Mouse (Mus musculus): ENCODE measurements at regions not wholly inside any gene's neighbourhood (a gene's known extent, or its start where the extent isn't known, plus 50 kb on each side); places are given as distances from the start of the nearest gene placed in this dataset.

- Histone ChIP-seq H3K4me3 (ENCODE audit: low read depth, low read length) (no peak overlapping the region), H3K27me3 (ENCODE audit: control insufficient read depth, insufficient read depth, low read depth, low read length) (no peaks in the 10 kb centered on the region), H3K9me3 (replicated peaks; ENCODE audit: control insufficient read depth, low read length) (no peaks in the 10 kb centered on the region), H3K4me1 (ENCODE audit: control insufficient read depth, low read depth, low read length) (no peaks in the 10 kb centered on the region), H3K4me2 (ENCODE audit: low read depth, low read length) (no peak overlapping the region), H3K27ac (ENCODE audit: low read length) (no peak overlapping the region), H3K36me3 (ENCODE audit: control insufficient read depth, insufficient read depth) (no peaks in the 10 kb centered on the region), H3K9ac (ENCODE audit: low read depth, low read length) (no peak overlapping the region)
- WGBS (ENCODE audit: insufficient replicate concordance) = 51% methylated on average over 3 of the region's 3 CpGs
- ATAC-seq (ENCODE audit: low read depth) = no peak
These were observed 137.0 kb upstream of the Irs2 start for GRCm38 (mm10) chr8:11145251-11145650.

DNA sequence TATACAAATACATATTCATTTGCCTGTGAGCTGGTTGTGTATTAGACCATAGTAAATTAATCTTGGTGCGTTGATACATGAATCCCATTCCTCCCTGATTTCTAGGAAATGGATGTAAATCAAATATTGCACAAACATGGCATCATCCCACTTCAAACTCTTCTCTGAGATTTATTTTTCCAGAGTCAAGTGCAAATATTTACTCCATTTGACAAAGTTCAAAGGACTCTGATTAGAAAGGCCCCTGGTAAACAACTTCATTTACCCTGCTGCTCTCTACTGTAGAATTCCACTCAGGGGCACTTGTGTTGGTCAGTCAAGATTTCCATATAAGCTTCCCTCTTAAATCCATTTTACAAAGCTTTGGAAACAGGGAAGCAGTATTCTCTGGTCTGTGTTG, 132.3 kb upstream of the Irs2 start:
- Histone ChIP-seq H3K4me2 (ENCODE audit: low read depth, low read length) (no peak overlapping the region), H3K9me3 (replicated peaks; ENCODE audit: control insufficient read depth, low read length) (no peaks in the 10 kb centered on the region), H3K4me1 (ENCODE audit: control insufficient read depth, low read depth, low read length) (no peaks in the 10 kb centered on the region), H3K27ac (ENCODE audit: low read length) (no peak overlapping the region), H3K9ac (ENCODE audit: low read depth, low read length) (no peak overlapping the region), H3K36me3 (ENCODE audit: control insufficient read depth, insufficient read depth) (no peaks in the 10 kb centered on the region), H3K27me3 (ENCODE audit: control insufficient read depth, insufficient read depth, low read depth, low read length) (no peaks in the 10 kb centered on the region), H3K4me3 (ENCODE audit: low read depth, low read length) (no peak overlapping the region)
- peak; percentile 56 for ATAC-seq (ENCODE audit: low read depth)
- 38% methylated on average over 1 of the region's 1 CpGs for WGBS (ENCODE audit: insufficient replicate concordance)

DNA sequence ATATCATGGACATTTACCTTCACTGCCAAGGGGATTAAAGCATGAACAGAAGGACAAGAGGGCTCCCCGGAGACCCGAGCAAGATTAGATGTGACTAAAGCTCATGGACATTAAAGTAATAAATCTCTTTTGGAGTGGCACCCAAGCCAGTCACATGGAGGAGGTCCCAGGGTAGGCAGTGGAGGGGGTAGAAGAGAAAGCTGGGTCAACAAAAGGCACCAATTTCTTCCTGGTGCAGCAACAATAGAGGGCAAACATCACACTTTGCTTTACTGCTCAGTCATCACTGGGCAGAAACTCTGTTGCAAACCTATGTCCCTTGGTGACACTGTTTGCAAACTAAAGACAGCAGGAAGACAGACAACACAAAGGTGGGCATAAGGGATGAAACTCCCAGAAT, 131.0 kb upstream of the Irs2 start:
- Histone ChIP-seq H3K9ac (ENCODE audit: low read depth, low read length) (no peak overlapping the region), H3K9me3 (replicated peaks; ENCODE audit: control insufficient read depth, low read length) (no peaks in the 10 kb centered on the region), H3K4me2 (ENCODE audit: low read depth, low read length) (no peak overlapping the region), H3K4me1 (ENCODE audit: control insufficient read depth, low read depth, low read length) (no peaks in the 10 kb centered on the region), H3K4me3 (ENCODE audit: low read depth, low read length) (no peak overlapping the region), H3K27ac (ENCODE audit: low read length) (no peak overlapping the region), H3K27me3 (ENCODE audit: control insufficient read depth, insufficient read depth, low read depth, low read length) (no peaks in the 10 kb centered on the region), H3K36me3 (ENCODE audit: control insufficient read depth, insufficient read depth) (no peaks in the 10 kb centered on the region)
- WGBS (ENCODE audit: insufficient replicate concordance) = 56% methylated on average over 2 of the region's 2 CpGs
- ATAC-seq (ENCODE audit: low read depth) = no peak

DNA sequence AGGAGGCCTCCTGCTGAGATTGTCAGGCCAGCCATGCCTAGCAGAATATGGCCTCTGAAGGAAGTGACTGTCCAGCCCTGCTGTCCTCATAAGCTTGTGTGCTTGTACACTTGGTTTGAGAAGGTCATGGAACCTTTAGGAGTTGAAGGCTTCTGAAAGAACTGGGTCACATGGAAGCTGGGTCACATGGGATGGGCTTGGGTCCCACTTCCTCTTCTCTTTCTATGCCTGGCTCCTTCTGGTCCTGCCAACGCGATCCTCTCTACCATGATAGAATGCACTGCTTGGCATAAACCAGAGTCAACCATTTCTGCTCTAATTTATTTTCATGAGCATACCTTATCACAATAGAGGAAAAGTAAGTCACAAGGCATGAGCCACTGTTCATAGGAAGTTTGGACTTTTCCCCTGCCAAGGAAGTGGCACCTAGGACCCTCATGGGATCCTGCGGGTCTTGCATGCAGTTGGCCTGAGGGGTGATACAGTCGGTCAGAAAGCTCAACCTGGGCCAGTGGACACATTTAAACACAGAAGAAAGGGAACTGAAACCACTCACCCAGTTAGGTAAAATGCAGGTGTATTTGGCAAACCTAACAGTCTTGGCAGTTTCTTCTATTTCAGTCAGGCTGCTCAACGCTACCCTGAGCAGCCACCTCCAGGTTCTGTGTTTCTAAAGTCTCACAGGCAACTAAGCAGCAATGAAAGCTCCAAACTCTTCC, 130.2 kb upstream of the Irs2 start:
- WGBS (ENCODE audit: insufficient replicate concordance) = 61% methylated on average over 5 of the region's 5 CpGs
- Histone ChIP-seq H3K27me3 (ENCODE audit: control insufficient read depth, insufficient read depth, low read depth, low read length) (no peaks in the 10 kb centered on the region), H3K4me1 (ENCODE audit: control insufficient read depth, low read depth, low read length) (no peaks in the 10 kb centered on the region), H3K27ac (ENCODE audit: low read length) (no peak overlapping the region), H3K36me3 (ENCODE audit: control insufficient read depth, insufficient read depth) (no peaks in the 10 kb centered on the region), H3K9me3 (replicated peaks; ENCODE audit: control insufficient read depth, low read length) (no peaks in the 10 kb centered on the region), H3K9ac (ENCODE audit: low read depth, low read length) (no peak overlapping the region), H3K4me2 (ENCODE audit: low read depth, low read length) (no peak overlapping the region), H3K4me3 (ENCODE audit: low read depth, low read length) (no peak overlapping the region)
- no peak for ATAC-seq (ENCODE audit: low read depth)

- no peak overlapping the region for H3K4me3 ChIP-seq (ENCODE audit: low read depth, low read length)
- H3K4me1 ChIP-seq (ENCODE audit: control insufficient read depth, low read depth, low read length) = no peaks in the 10 kb centered on the region
- ATAC-seq (ENCODE audit: low read depth) = no peak
- 64% methylated on average over 4 of the region's 4 CpGs for WGBS (ENCODE audit: insufficient replicate concordance)
- H3K9ac ChIP-seq (ENCODE audit: low read depth, low read length) = no peak overlapping the region
- no peak overlapping the region for H3K4me2 ChIP-seq (ENCODE audit: low read depth, low read length)
- H3K36me3 ChIP-seq (ENCODE audit: control insufficient read depth, insufficient read depth) = no peaks in the 10 kb centered on the region
- H3K27ac ChIP-seq (ENCODE audit: low read length) = no peak overlapping the region
- H3K27me3 ChIP-seq (ENCODE audit: control insufficient read depth, insufficient read depth, low read depth, low read length) = no peaks in the 10 kb centered on the region
- no peaks in the 10 kb centered on the region for H3K9me3 ChIP-seq (replicated peaks; ENCODE audit: control insufficient read depth, low read length)
These were observed 128.3 kb upstream of the Irs2 start for GRCm38 (mm10) chr8:11136566-11136965.

DNA sequence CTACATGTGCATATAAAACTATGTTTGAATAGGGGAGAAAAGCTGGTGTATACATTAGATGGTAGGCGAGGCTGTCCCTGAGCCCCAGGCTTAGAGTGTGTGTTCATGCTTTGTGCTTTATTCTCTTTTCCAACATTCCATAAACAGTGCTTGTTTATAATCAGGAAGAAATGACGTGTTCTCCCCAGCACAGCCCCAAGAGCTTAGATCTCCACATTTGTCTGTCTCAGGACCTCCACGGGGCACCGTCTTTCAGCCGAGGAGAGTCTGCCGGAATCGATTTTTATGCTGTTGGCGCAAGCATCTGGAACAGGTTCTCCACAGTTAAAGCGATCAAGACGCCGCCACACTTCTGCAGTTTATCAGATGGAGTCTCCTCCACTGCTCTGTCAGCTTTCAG, 126.9 kb upstream of the Irs2 start:
- ATAC-seq (ENCODE audit: low read depth) = no peak
- Histone ChIP-seq H3K9ac (ENCODE audit: low read depth, low read length) (no peak overlapping the region), H3K4me3 (ENCODE audit: low read depth, low read length) (no peak overlapping the region), H3K9me3 (replicated peaks; ENCODE audit: control insufficient read depth, low read length) (no peaks in the 10 kb centered on the region), H3K36me3 (ENCODE audit: control insufficient read depth, insufficient read depth) (no peaks in the 10 kb centered on the region), H3K4me2 (ENCODE audit: low read depth, low read length) (no peak overlapping the region), H3K27ac (ENCODE audit: low read length) (no peak overlapping the region), H3K27me3 (ENCODE audit: control insufficient read depth, insufficient read depth, low read depth, low read length) (no peaks in the 10 kb centered on the region), H3K4me1 (ENCODE audit: control insufficient read depth, low read depth, low read length) (no peaks in the 10 kb centered on the region)
- 72% methylated on average over 11 of the region's 11 CpGs for WGBS (ENCODE audit: insufficient replicate concordance)

DNA sequence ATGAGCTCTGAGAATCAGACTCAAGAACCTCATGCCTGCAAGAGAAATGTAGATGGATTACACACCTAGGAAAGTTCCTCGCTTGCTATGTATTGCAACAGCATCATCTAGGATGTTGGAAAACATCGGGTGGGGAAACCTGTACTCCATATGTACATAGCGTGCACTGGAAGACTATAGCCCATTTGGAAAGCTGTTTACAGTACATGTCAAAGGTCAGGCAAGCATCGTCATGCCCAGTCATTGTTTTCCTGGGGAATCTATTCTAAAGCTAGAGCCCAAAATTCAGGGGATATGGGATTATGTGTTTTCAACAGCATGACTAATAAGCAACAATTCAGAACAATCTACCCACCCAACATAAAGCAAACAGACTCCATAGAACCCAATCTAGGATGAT, 126.3 kb upstream of the Irs2 start:
- no peak overlapping the region for H3K4me2 ChIP-seq (ENCODE audit: low read depth, low read length)
- no peak overlapping the region for H3K9ac ChIP-seq (ENCODE audit: low read depth, low read length)
- no peak overlapping the region for H3K27ac ChIP-seq (ENCODE audit: low read length)
- no peaks in the 10 kb centered on the region for H3K4me1 ChIP-seq (ENCODE audit: control insufficient read depth, low read depth, low read length)
- ATAC-seq (ENCODE audit: low read depth) = no peak; the same call in 1 of the 2 replicates
- H3K36me3 ChIP-seq (ENCODE audit: control insufficient read depth, insufficient read depth) = no peaks in the 10 kb centered on the region
- no peaks in the 10 kb centered on the region for H3K27me3 ChIP-seq (ENCODE audit: control insufficient read depth, insufficient read depth, low read depth, low read length)
- WGBS (ENCODE audit: insufficient replicate concordance) = 52% methylated on average over 4 of the region's 4 CpGs
- no peaks in the 10 kb centered on the region for H3K9me3 ChIP-seq (replicated peaks; ENCODE audit: control insufficient read depth, low read length)
- no peak overlapping the region for H3K4me3 ChIP-seq (ENCODE audit: low read depth, low read length)

GRCm38 (mm10) chr8:11119030-11119634, 110.9 kb upstream of the Irs2 start:
- Histone ChIP-seq H3K27me3 (ENCODE audit: control insufficient read depth, insufficient read depth, low read depth, low read length) (no peaks in the 10 kb centered on the region), H3K9me3 (replicated peaks; ENCODE audit: control insufficient read depth, low read length) (no peaks in the 10 kb centered on the region), H3K4me1 (ENCODE audit: control insufficient read depth, low read depth, low read length) (peaks cover 2% of the 10 kb centered on the region; the same call in 1 of the 2 replicates), H3K36me3 (ENCODE audit: control insufficient read depth, insufficient read depth) (no peaks in the 10 kb centered on the region), H3K4me2 (ENCODE audit: low read depth, low read length) (no peak overlapping the region), H3K27ac (ENCODE audit: low read length) (no peak overlapping the region), H3K9ac (ENCODE audit: low read depth, low read length) (no peak overlapping the region), H3K4me3 (ENCODE audit: low read depth, low read length) (no peak overlapping the region)
- 61% methylated on average over 5 of the region's 5 CpGs for WGBS (ENCODE audit: insufficient replicate concordance)
- ATAC-seq (ENCODE audit: low read depth) = no peak

DNA sequence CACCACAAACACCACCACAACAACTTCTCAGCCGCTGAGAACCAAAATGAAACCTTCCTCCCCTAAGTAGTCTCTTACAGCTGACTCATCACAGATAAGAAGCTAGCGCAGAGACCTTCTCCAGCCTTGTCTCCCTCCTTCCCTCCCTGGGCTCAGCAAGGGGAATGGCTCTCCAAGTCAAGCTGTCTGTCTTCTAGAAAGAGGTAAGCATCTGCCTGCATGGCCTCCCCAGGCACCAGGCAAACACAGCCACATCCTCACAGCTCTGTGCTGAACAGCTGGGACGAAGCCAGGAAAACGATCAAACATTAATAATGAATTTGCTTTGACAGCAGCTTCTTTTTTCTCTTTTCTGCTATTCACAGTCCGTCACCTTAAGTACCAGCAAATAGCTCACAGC, 108.3 kb upstream of the Irs2 start:
- H3K4me1 ChIP-seq (ENCODE audit: control insufficient read depth, low read depth, low read length) = peaks cover 2% of the 10 kb centered on the region; the same call in 1 of the 2 replicates
- 44% methylated on average over 5 of the region's 5 CpGs for WGBS (ENCODE audit: insufficient replicate concordance)
- H3K4me3 ChIP-seq (ENCODE audit: low read depth, low read length) = no peak overlapping the region
- H3K4me2 ChIP-seq (ENCODE audit: low read depth, low read length) = no peak overlapping the region
- no peaks in the 10 kb centered on the region for H3K27me3 ChIP-seq (ENCODE audit: control insufficient read depth, insufficient read depth, low read depth, low read length)
- no peaks in the 10 kb centered on the region for H3K9me3 ChIP-seq (replicated peaks; ENCODE audit: control insufficient read depth, low read length)
- H3K36me3 ChIP-seq (ENCODE audit: control insufficient read depth, insufficient read depth) = no peaks in the 10 kb centered on the region
- H3K27ac ChIP-seq (ENCODE audit: low read length) = no peak overlapping the region
- no peak overlapping the region for H3K9ac ChIP-seq (ENCODE audit: low read depth, low read length)
- ATAC-seq (ENCODE audit: low read depth) = no peak
